Mouse (Mus musculus) cerebellum, adult 2 months (tissue): Measurements from ENCODE around the gene Mmd. TPM values are rescaled to one million over a fixed set of nuclear protein-coding genes. Genes with fewer than 3 reads are reported as not detected.

Source experiments
- DNase-seq, 2 experiments: peaks; one replicate each; pipeline ENCODE4 v3.0.0; 2021
- H3K27ac ChIP-seq: fragments of 200-500 bp; 2 replicates; pipeline ENCODE4 v1.5.1; 2012; ENCODE audit warnings: low read length, control low read depth, inconsistent platforms; ENCODE audit not compliant: insufficient read depth
- H3K27me3 ChIP-seq: fragments of 200-500 bp; 2 replicates; pipeline ENCODE4 v1.6.1; 2012; ENCODE audit warnings: inconsistent platforms, mild to moderate bottlenecking, low read length, moderate library complexity; ENCODE audit not compliant: control insufficient read depth, insufficient read depth
- H3K4me1 ChIP-seq: fragments of 200-500 bp; 2 replicates; pipeline ENCODE4 v1.6.1; 2011; ENCODE audit warnings: low read length; ENCODE audit not compliant: control insufficient read depth, insufficient read depth
- H3K4me3 ChIP-seq: fragments of 200-500 bp; replicated peaks from 2 replicates; pipeline ENCODE3; 2011; ENCODE audit warnings: mild to moderate bottlenecking, low read depth, low read length, control low read depth; ENCODE audit not compliant: insufficient read depth
- CTCF ChIP-seq: fragments of 200-500 bp; IDR thresholded peaks from 2 replicates; pipeline ENCODE4 v1.5.1; 2011; ENCODE audit warnings: low read depth, mild to moderate bottlenecking, control low read depth, low read length, moderate library complexity, borderline replicate concordance; ENCODE audit not compliant: insufficient read depth
- POLR2A ChIP-seq: fragments of 200-500 bp; IDR thresholded peaks from 2 replicates; pipeline ENCODE4 v1.6.1; 2011; ENCODE audit warnings: low read length, control low read depth, borderline replicate concordance; ENCODE audit not compliant: insufficient read depth
- WGBS: fragments of 180-500 bp; shearing (Covaris S2); methylation state at CpG from one replicate; pipeline ENCODE4 v1.1.7; 2018; 5-methylcytosine and 5-hydroxymethylcytosine counted together
- polyA plus RNA-seq: library from polyadenylated mRNA; depleted of rRNA; stranded (reverse); fragments of >200 nt; gene quantifications from 2 replicates; pipeline ENCODE4 v1.2.3, GENCODE M21; 2012; rRNA removed

Gene Mmd
- polyA plus RNA-seq: 27.3 and 28.4 TPM in 2 replicates

GRCm38 (mm10) chr11:90249025-90249650 lies at the start of gene Mmd:
Gene Mmd, plus strand, starts transcription at chr11:90249456.
- 1% methylated on average over 51 of the region's 51 CpGs for WGBS
- no peak for TF ChIP-seq CTCF
- peak; percentile 37; the same call in 1 of the 2 replicates for TF ChIP-seq POLR2A
- H3K4me1 ChIP-seq: no peaks in the 10 kb centered on the region
- peak within 1 kb of the TSS; percentile 86 for H3K4me3 ChIP-seq
- peak; percentile 96 to 98 for DNase-seq
- H3K27ac ChIP-seq: no peak within 1 kb of the TSS; the same call in 1 of the 2 replicates
- H3K27me3 ChIP-seq: no peaks in the 10 kb centered on the region

- no peak for TF ChIP-seq CTCF
- no peak for TF ChIP-seq POLR2A
- H3K4me1 ChIP-seq: no peaks in the 10 kb centered on the region
- no peak overlapping the region for H3K4me3 ChIP-seq
- no peak overlapping the region for H3K27ac ChIP-seq
- DNase-seq: no peak
- WGBS: 97% methylated on average over 2 of the region's 2 CpGs
- no peaks in the 10 kb centered on the region for H3K27me3 ChIP-seq
Measured at GRCm38 (mm10) chr11:90200826-90201225, 48.4 kb upstream of the Mmd start.

- 68% methylated on average over 7 of the region's 7 CpGs for WGBS
- H3K27ac ChIP-seq: no peak overlapping the region
- TF ChIP-seq CTCF (no peak), POLR2A (no peak)
- no peaks in the 10 kb centered on the region for H3K4me1 ChIP-seq
- no peak overlapping the region for H3K4me3 ChIP-seq
- no peak for DNase-seq
- H3K27me3 ChIP-seq: no peaks in the 10 kb centered on the region
Measured at GRCm38 (mm10) chr11:90214246-90214645, 35.0 kb upstream of the Mmd start.

- WGBS: 81% methylated on average over 6 of the region's 6 CpGs
- Histone ChIP-seq H3K27ac (no peak overlapping the region), H3K4me3 (no peak overlapping the region), H3K4me1 (no peaks in the 10 kb centered on the region), H3K27me3 (no peaks in the 10 kb centered on the region)
- DNase-seq: no peak
- TF ChIP-seq CTCF: no peak
- no peak for TF ChIP-seq POLR2A
Measured at GRCm38 (mm10) chr11:90220022-90220645, 29.1 kb upstream of the Mmd start.

GRCm38 (mm10) chr11:90220750-90221149 lies 28.5 kb upstream of the Mmd start:
- no peak for TF ChIP-seq CTCF
- no peak for TF ChIP-seq POLR2A
- Histone ChIP-seq H3K27ac (no peak overlapping the region), H3K27me3 (no peaks in the 10 kb centered on the region), H3K4me1 (no peaks in the 10 kb centered on the region), H3K4me3 (no peak overlapping the region)
- DNase-seq: no peak
- 61% methylated on average over 2 of the region's 2 CpGs for WGBS

- DNase-seq: no peak
- Histone ChIP-seq H3K27me3 (no peaks in the 10 kb centered on the region), H3K4me3 (no peak overlapping the region), H3K4me1 (no peaks in the 10 kb centered on the region), H3K27ac (no peak overlapping the region)
- TF ChIP-seq POLR2A (no peak), CTCF (no peak)
- 89% methylated on average over 11 of the region's 11 CpGs for WGBS
Measured at GRCm38 (mm10) chr11:90224914-90225470, 24.3 kb upstream of the Mmd start.

GRCm38 (mm10) chr11:90227000-90227922 lies 22.0 kb upstream of the Mmd start:
- no peak for DNase-seq

More at GRCm38 (mm10) chr11:90227000-90227922, 22.0 kb upstream of the Mmd start:
- Histone ChIP-seq H3K27ac (no peak overlapping the region), H3K27me3 (no peaks in the 10 kb centered on the region; the same call in 1 of the 2 replicates), H3K4me1 (no peaks in the 10 kb centered on the region), H3K4me3 (no peak overlapping the region)
- 47% methylated on average over 12 of the region's 12 CpGs for WGBS
- TF ChIP-seq POLR2A (no peak), CTCF (no peak)
